Mouse (Mus musculus) cerebellum, postnatal 4 days (tissue): ENCODE results near the gene Olfr680-ps1.
"Not testable (repeated sequence)": the region's sequence is repeated elsewhere in the genome, so short reads cannot be mapped to it uniquely, and the experiment has no call there.

Source experiments
- DNase-seq, 2 experiments: peaks; one replicate each; pipeline ENCODE4 v3.0.0; 2022; ENCODE audit warnings: low spot score in 2 of 2, mixed read lengths in 1 of 2

The Olfr680-ps1 gene

DNA sequence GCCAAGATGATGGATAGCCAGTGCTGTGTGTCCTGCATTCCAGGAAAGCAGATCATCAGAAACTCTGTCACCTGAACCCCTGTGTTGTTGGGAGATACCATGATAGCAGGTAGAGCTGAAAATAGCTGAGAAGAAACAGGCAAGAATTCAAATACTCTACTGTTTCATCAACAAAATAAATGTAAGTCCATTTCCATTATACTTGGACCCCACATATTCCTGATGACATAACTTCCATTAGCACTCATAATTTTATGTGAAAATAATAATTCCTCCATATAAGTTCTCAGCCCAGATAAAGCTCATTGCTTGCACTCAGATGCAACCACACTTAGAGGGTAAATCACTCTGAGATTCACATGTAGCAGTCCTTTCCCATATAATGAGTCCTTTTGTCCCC, at the start of gene Olfr680-ps1:
TSS of gene Olfr680-ps1 (minus strand) at position 101 of the 400 bp plus-strand sequence.
- not testable (repeated sequence) for DNase-seq

DNA sequence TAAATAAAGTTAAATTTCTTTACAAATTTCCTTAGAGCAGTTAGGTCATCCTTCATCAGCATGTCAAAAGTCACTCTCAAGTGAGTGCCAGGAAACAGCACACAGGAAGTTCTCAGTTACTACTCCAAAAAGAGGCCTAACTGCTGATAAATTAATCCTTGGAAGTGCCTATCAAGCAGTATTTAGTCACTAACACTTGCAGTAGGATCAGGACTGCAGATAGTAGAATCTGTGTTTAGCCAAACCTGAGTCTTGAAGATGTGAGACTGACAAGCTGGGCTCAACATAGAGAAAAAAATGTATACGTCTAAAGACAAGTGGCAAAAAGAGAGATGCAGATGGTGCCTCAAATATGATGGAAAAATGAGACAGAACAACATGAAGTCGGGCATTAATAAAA, 48.7 kb upstream of the Olfr680-ps1 start:
- no peak for DNase-seq

GRCm38 (mm10) chr7:105116536-105116935, 23.9 kb upstream of the Olfr680-ps1 start, which contains the start of gene Olfr681:
Gene Olfr681 (plus strand): TSS chr7:105116836.
- DNase-seq, result no peak

DNA sequence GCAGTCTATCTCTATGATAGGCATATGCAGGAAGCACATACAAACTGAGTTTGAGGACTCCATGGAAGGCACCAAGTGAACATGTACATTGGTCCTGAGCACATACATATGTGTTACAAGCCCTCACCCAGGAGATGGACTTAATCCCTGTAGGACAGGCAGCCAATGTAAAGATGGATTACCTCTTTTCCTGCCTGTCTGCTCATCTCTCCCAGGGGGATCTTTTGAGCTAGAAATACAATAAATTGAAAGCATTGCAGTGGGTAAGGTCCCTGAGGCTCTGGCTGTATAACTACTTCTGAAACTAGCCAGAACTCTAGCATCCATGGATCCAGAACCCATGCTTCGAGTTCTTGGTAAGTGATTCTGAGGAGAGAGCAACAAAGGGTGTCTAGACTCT, 11.7 kb downstream of the Olfr680-ps1 start, which contains the start of gene Olfr679:
TSS of gene Olfr679 (plus strand) at position 301 of the 400 bp plus-strand sequence.
- no peak for DNase-seq

GRCm38 (mm10) chr7:105064175-105064574, 28.4 kb downstream of the Olfr680-ps1 start, which contains the start of gene Olfr678:
Gene Olfr678 (plus strand): TSS chr7:105064475.
- DNase-seq, result no peak

- no peak for DNase-seq
Measured at GRCm38 (mm10) chr7:105058951-105059350, 33.7 kb downstream of the Olfr680-ps1 start.
